Mouse (Mus musculus): ENCODE data around the gene Zfp426. TPM values are rescaled to one million over a fixed set of nuclear protein-coding genes. Genes with fewer than 3 reads are reported as not detected.

The Zfp426 gene
- polyA plus RNA-seq, 1 experiment, result 5.6 TPM

DNA sequence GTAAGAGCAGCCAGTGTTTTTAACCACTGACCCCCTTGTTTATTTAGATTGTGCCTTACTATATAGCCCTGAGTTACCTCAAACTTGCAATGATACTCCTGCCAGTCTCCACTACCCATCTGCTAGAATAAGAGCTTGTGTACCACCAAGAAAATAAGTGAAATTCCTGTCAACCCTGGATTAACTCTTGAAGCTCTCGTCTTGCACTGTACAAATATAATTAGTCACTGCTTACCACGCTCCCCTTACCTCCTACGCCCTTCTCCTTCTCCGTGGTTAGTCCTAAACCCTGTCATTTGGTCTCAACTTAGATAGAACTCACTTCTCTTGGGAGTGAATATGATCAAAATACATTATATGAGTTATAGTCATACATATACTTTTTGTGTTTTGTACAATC lies 26.2 kb upstream of the Zfp426 start:
- TF ChIP-seq CTCF (conservative IDR thresholded peaks at IDR 0.05; ENCODE audit: insufficient read depth, insufficient read length, low read depth, low read length) (no peak), POLR2A (IDR thresholded peaks at IDR 0.05; ENCODE audit: low read depth, low read length) (no peak)
- Histone ChIP-seq H3K27me3 (replicated peaks; ENCODE audit: control insufficient read depth, insufficient read depth, low read length) (no peaks in the 10 kb centered on the region), H3K4me3 (ENCODE audit: insufficient read depth, low read depth, low read length) (no peak overlapping the region), H3K27ac (ENCODE audit: insufficient read depth, low read depth, low read length) (no peak overlapping the region), H3K36me3 (ENCODE audit: control insufficient read depth, insufficient read depth, low read length) (no peaks in the 10 kb centered on the region), H3K4me1 (ENCODE audit: control insufficient read depth, insufficient read depth, low read length) (peaks cover 4% of the 10 kb centered on the region; the same call in 1 of the 2 replicates)
- DNase-seq, result no peak
- WGBS, result 73% methylated on average over 4 of the region's 4 CpGs

DNA sequence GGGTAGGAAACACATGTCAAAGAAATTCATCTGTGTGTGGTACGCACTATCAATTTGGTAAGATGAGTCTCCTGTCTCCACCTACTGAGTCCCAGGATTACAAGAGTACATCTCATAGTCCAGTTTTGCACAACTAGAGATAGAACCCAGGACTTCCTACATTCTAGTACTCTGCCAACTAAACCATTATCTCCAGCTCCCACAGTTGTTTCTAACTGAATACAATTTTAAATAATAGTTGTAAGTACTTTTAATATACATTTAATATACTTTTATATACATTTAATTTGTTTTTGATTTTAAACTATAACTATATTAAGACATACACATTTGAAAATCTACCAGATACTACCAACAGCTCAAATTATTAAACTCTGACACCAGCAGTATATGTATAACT lies 25.2 kb upstream of the Zfp426 start:
- DNase-seq, result no peak
- WGBS, result 74% methylated on average over 1 of the region's 1 CpGs
- H3K4me3 ChIP-seq (ENCODE audit: insufficient read depth, low read depth, low read length), result no peak overlapping the region
- H3K27ac ChIP-seq (ENCODE audit: insufficient read depth, low read depth, low read length), result no peak overlapping the region
- H3K27me3 ChIP-seq (replicated peaks; ENCODE audit: control insufficient read depth, insufficient read depth, low read length), result no peaks in the 10 kb centered on the region
- H3K4me1 ChIP-seq (ENCODE audit: control insufficient read depth, insufficient read depth, low read length), result peaks cover 9% of the 10 kb centered on the region
- no peaks in the 10 kb centered on the region for H3K36me3 ChIP-seq (ENCODE audit: control insufficient read depth, insufficient read depth, low read length)
- TF ChIP-seq POLR2A (IDR thresholded peaks at IDR 0.05; ENCODE audit: low read depth, low read length) (no peak), CTCF (conservative IDR thresholded peaks at IDR 0.05; ENCODE audit: insufficient read depth, insufficient read length, low read depth, low read length) (no peak)

- Histone ChIP-seq H3K4me1 (ENCODE audit: control insufficient read depth, insufficient read depth, low read length) (peaks cover 5% of the 10 kb centered on the region), H3K27me3 (replicated peaks; ENCODE audit: control insufficient read depth, insufficient read depth, low read length) (no peaks in the 10 kb centered on the region), H3K27ac (ENCODE audit: insufficient read depth, low read depth, low read length) (no peak overlapping the region), H3K36me3 (ENCODE audit: control insufficient read depth, insufficient read depth, low read length) (no peaks in the 10 kb centered on the region; the same call in 1 of the 2 replicates), H3K4me3 (ENCODE audit: insufficient read depth, low read depth, low read length) (no peak overlapping the region)
- no peak for TF ChIP-seq POLR2A (IDR thresholded peaks at IDR 0.05; ENCODE audit: low read depth, low read length)
- no peak for DNase-seq
- WGBS, result 60% methylated on average over 3 of the region's 3 CpGs
Observed at GRCm38 (mm10) chr9:20514016-20514415, 21.5 kb upstream of the Zfp426 start.

- DNase-seq, result no peak
- TF ChIP-seq CTCF (conservative IDR thresholded peaks at IDR 0.05; ENCODE audit: insufficient read depth, insufficient read length, low read depth, low read length) (no peak), POLR2A (IDR thresholded peaks at IDR 0.05; ENCODE audit: low read depth, low read length) (no peak)
- Histone ChIP-seq H3K27me3 (replicated peaks; ENCODE audit: control insufficient read depth, insufficient read depth, low read length) (no peaks in the 10 kb centered on the region), H3K27ac (ENCODE audit: insufficient read depth, low read depth, low read length) (no peak overlapping the region), H3K36me3 (ENCODE audit: control insufficient read depth, insufficient read depth, low read length) (no peaks in the 10 kb centered on the region; the same call in 1 of the 2 replicates), H3K4me1 (ENCODE audit: control insufficient read depth, insufficient read depth, low read length) (peaks cover 5% of the 10 kb centered on the region), H3K4me3 (ENCODE audit: insufficient read depth, low read depth, low read length) (no peak overlapping the region)
- whole genome bisulfite sequencing, result 54% methylated on average over 8 of the region's 8 CpGs
Observed at GRCm38 (mm10) chr9:20512714-20513113, 20.2 kb upstream of the Zfp426 start.

GRCm38 (mm10) chr9:20511645-20512044 lies 19.1 kb upstream of the Zfp426 start:
- Histone ChIP-seq H3K4me3 (ENCODE audit: insufficient read depth, low read depth, low read length) (no peak overlapping the region), H3K27me3 (replicated peaks; ENCODE audit: control insufficient read depth, insufficient read depth, low read length) (no peaks in the 10 kb centered on the region), H3K36me3 (ENCODE audit: control insufficient read depth, insufficient read depth, low read length) (no peaks in the 10 kb centered on the region; the same call in none of the 2 replicates), H3K27ac (ENCODE audit: insufficient read depth, low read depth, low read length) (no peak overlapping the region), H3K4me1 (ENCODE audit: control insufficient read depth, insufficient read depth, low read length) (peaks cover 5% of the 10 kb centered on the region; the same call in 1 of the 2 replicates)
- TF ChIP-seq CTCF (conservative IDR thresholded peaks at IDR 0.05; ENCODE audit: insufficient read depth, insufficient read length, low read depth, low read length) (no peak), POLR2A (IDR thresholded peaks at IDR 0.05; ENCODE audit: low read depth, low read length) (no peak)
- no peak for DNase-seq
- 84% methylated on average over 4 of the region's 4 CpGs for WGBS

GRCm38 (mm10) chr9:20510346-20510745 lies 17.8 kb upstream of the Zfp426 start:
- H3K4me3 ChIP-seq (ENCODE audit: insufficient read depth, low read depth, low read length), result no peak overlapping the region
- no peak overlapping the region for H3K27ac ChIP-seq (ENCODE audit: insufficient read depth, low read depth, low read length)
- DNase-seq, result no peak
- H3K4me1 ChIP-seq (ENCODE audit: control insufficient read depth, insufficient read depth, low read length), result peaks cover 6% of the 10 kb centered on the region
- no peaks in the 10 kb centered on the region; the same call in none of the 2 replicates for H3K36me3 ChIP-seq (ENCODE audit: control insufficient read depth, insufficient read depth, low read length)
- 12% methylated on average over 1 of the region's 1 CpGs for WGBS
- H3K27me3 ChIP-seq (replicated peaks; ENCODE audit: control insufficient read depth, insufficient read depth, low read length), result no peaks in the 10 kb centered on the region
- TF ChIP-seq CTCF (conservative IDR thresholded peaks at IDR 0.05; ENCODE audit: insufficient read depth, insufficient read length, low read depth, low read length) (no peak), POLR2A (IDR thresholded peaks at IDR 0.05; ENCODE audit: low read depth, low read length) (no peak)

DNA sequence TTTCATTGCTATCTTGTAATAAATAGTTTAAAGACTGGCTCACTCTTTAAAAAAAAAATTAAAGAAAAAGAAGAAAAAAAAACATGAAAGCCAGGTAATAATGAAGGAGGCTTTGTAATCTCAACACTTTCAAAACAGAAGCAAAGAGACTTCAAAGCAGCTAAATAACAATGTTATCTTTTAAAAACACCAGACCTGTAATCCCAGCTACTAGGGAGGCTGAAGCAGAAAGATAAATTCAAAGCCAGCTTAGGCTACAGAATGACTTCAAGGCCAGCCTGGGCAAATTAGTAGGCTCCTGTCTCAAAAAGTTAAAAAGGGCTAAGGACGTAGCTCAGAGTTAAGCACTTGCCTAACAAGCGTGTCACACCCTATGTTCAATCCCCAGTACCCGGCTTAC lies 17.1 kb upstream of the Zfp426 start:
- Histone ChIP-seq H3K4me1 (ENCODE audit: control insufficient read depth, insufficient read depth, low read length) (peaks cover 11% of the 10 kb centered on the region), H3K4me3 (ENCODE audit: insufficient read depth, low read depth, low read length) (no peak overlapping the region), H3K36me3 (ENCODE audit: control insufficient read depth, insufficient read depth, low read length) (no peaks in the 10 kb centered on the region; the same call in none of the 2 replicates), H3K27ac (ENCODE audit: insufficient read depth, low read depth, low read length) (no peak overlapping the region), H3K27me3 (replicated peaks; ENCODE audit: control insufficient read depth, insufficient read depth, low read length) (no peaks in the 10 kb centered on the region)
- WGBS, result 85% methylated on average over 3 of the region's 3 CpGs
- no peak for DNase-seq
- no peak for TF ChIP-seq CTCF (conservative IDR thresholded peaks at IDR 0.05; ENCODE audit: insufficient read depth, insufficient read length, low read depth, low read length)
- no peak for TF ChIP-seq POLR2A (IDR thresholded peaks at IDR 0.05; ENCODE audit: low read depth, low read length)
